Mouse (Mus musculus) liver, embryonic 16.5 days (tissue): ENCODE measurements around the gene Morc1. TPM values are rescaled to one million over a fixed set of nuclear protein-coding genes. Genes with fewer than 3 reads are reported as not detected.

Experiments used
- ATAC-seq: fragments of 200-750 bp; cut with Nextera tagmentation; 2 replicates; pipeline ENCODE4 v1.8.0; 2017; ENCODE audit warnings: low read depth, mild to moderate bottlenecking, moderate number of reproducible peaks, moderate library complexity
- H3K27ac ChIP-seq: fragments of 300-500 bp; sonication (generic); 2 replicates; pipeline ENCODE4 v1.5.1; 2014; ENCODE audit warnings: mild to moderate bottlenecking, low read length
- H3K27me3 ChIP-seq: fragments of 300-500 bp; sonication (generic); 2 replicates; pipeline ENCODE4 v1.6.1; 2014; ENCODE audit warnings: low read depth, low read length, mixed read lengths; ENCODE audit not compliant: control insufficient read depth, insufficient read depth
- H3K36me3 ChIP-seq: fragments of 300-500 bp; sonication (generic); 2 replicates; pipeline ENCODE4 v1.6.1; 2014; ENCODE audit warnings: mild to moderate bottlenecking; ENCODE audit not compliant: control insufficient read depth, insufficient read depth
- H3K4me1 ChIP-seq: fragments of 300-500 bp; sonication (generic); 2 replicates; pipeline ENCODE4 v1.6.1; 2014; ENCODE audit warnings: low read depth, low read length, mixed read lengths; ENCODE audit not compliant: control insufficient read depth
- H3K4me2 ChIP-seq: fragments of 300-500 bp; sonication (generic); 2 replicates; pipeline ENCODE4 v1.6.1; 2014; ENCODE audit warnings: low read depth, low read length, mixed read lengths
- H3K4me3 ChIP-seq: fragments of 300-500 bp; sonication (generic); 2 replicates; pipeline ENCODE4 v1.5.1; 2014; ENCODE audit warnings: low read depth, mild to moderate bottlenecking, low read length
- H3K9ac ChIP-seq: fragments of 300-500 bp; sonication (generic); 2 replicates; pipeline ENCODE4 v1.6.1; 2014; ENCODE audit warnings: low read depth, low read length
- H3K9me3 ChIP-seq: fragments of 300-500 bp; sonication (generic); replicated peaks from 2 replicates; pipeline ENCODE4 v1.6.1; 2016; ENCODE audit warnings: low read length; ENCODE audit not compliant: control insufficient read depth
- WGBS: fragments of 180-500 bp; shearing (Covaris S2); extraction: QIAGEN DNeasy Blood & Tissue Kit; methylation state at CpG from one replicate; pipeline ENCODE4 v1.1.7; 2014; ENCODE audit not compliant: insufficient replicate concordance; 5-methylcytosine and 5-hydroxymethylcytosine counted together
- polyA plus RNA-seq: library from polyadenylated mRNA; unstranded; fragments of >200 nt; fragmentation: Nextera tagmentation; extraction: Ambion mirVana; gene quantifications from 2 replicates; pipeline ENCODE4 v1.2.1, GENCODE M21; 2015

Morc1 gene
- polyA plus RNA-seq, 1 experiment from 2014 or later, result not detected

GRCm38 (mm10) chr16:48630466-48630865, 199.4 kb downstream of the Morc1 start:
- H3K4me2 ChIP-seq, result no peak overlapping the region
- no peaks in the 10 kb centered on the region for H3K27me3 ChIP-seq
- no peak overlapping the region for H3K4me3 ChIP-seq
- ATAC-seq, result no peak
- H3K4me1 ChIP-seq, result no peaks in the 10 kb centered on the region
- no peak overlapping the region for H3K9ac ChIP-seq
- H3K9me3 ChIP-seq, result no peaks in the 10 kb centered on the region
- H3K36me3 ChIP-seq, result no peaks in the 10 kb centered on the region
- 57% methylated on average over 8 of the region's 8 CpGs for WGBS
- no peak overlapping the region for H3K27ac ChIP-seq

- Histone ChIP-seq H3K4me1 (no peaks in the 10 kb centered on the region), H3K9me3 (no peaks in the 10 kb centered on the region), H3K36me3 (no peaks in the 10 kb centered on the region), H3K27ac (no peak overlapping the region), H3K4me2 (no peak overlapping the region), H3K27me3 (no peaks in the 10 kb centered on the region), H3K4me3 (no peak overlapping the region), H3K9ac (no peak overlapping the region)
- WGBS, result 55% methylated on average over 6 of the region's 6 CpGs
- ATAC-seq, result no peak
Measured at GRCm38 (mm10) chr16:48632351-48632750, 201.3 kb downstream of the Morc1 start.

GRCm38 (mm10) chr16:48646246-48646645, 215.2 kb downstream of the Morc1 start:
- no peak for ATAC-seq
- H3K4me1 ChIP-seq, result no peaks in the 10 kb centered on the region
- no peak overlapping the region for H3K4me2 ChIP-seq
- no peaks in the 10 kb centered on the region for H3K36me3 ChIP-seq
- no peak overlapping the region for H3K27ac ChIP-seq
- no peaks in the 10 kb centered on the region for H3K27me3 ChIP-seq
- no peak overlapping the region for H3K9ac ChIP-seq
- no peaks in the 10 kb centered on the region for H3K9me3 ChIP-seq
- H3K4me3 ChIP-seq, result no peak overlapping the region
- 52% methylated on average over 2 of the region's 2 CpGs for WGBS

GRCm38 (mm10) chr16:48671696-48672095, 240.7 kb downstream of the Morc1 start:
- no peak for ATAC-seq
- no peaks in the 10 kb centered on the region for H3K9me3 ChIP-seq

GRCm38 (mm10) chr16:48672664-48673063, 241.6 kb downstream of the Morc1 start:
- Histone ChIP-seq H3K4me3 (no peak overlapping the region), H3K9ac (no peak overlapping the region), H3K9me3 (no peaks in the 10 kb centered on the region), H3K27me3 (no peaks in the 10 kb centered on the region), H3K4me1 (no peaks in the 10 kb centered on the region), H3K4me2 (no peak overlapping the region), H3K27ac (no peak overlapping the region), H3K36me3 (no peaks in the 10 kb centered on the region)
- no peak for ATAC-seq
- WGBS, result 53% methylated on average over 3 of the region's 3 CpGs

More at GRCm38 (mm10) chr16:48671696-48672095, 240.7 kb downstream of the Morc1 start:
- Histone ChIP-seq H3K27ac (no peak overlapping the region), H3K36me3 (no peaks in the 10 kb centered on the region), H3K9ac (no peak overlapping the region), H3K4me3 (no peak overlapping the region), H3K4me1 (no peaks in the 10 kb centered on the region), H3K4me2 (no peak overlapping the region), H3K27me3 (no peaks in the 10 kb centered on the region)
- 25% methylated on average over 5 of the region's 5 CpGs for WGBS

- ATAC-seq, result no peak
- H3K27me3 ChIP-seq, result no peaks in the 10 kb centered on the region
- no peaks in the 10 kb centered on the region for H3K9me3 ChIP-seq
- no peak overlapping the region for H3K9ac ChIP-seq
- H3K4me1 ChIP-seq, result no peaks in the 10 kb centered on the region
- H3K27ac ChIP-seq, result no peak overlapping the region
- no peak overlapping the region for H3K4me2 ChIP-seq
- no peaks in the 10 kb centered on the region for H3K36me3 ChIP-seq
- H3K4me3 ChIP-seq, result no peak overlapping the region
- 7% methylated on average over 10 of the region's 10 CpGs for WGBS
Measured at GRCm38 (mm10) chr16:48675607-48676006, 244.6 kb downstream of the Morc1 start.

GRCm38 (mm10) chr16:48676205-48676604, 245.2 kb downstream of the Morc1 start:
- Histone ChIP-seq H3K27ac (no peak overlapping the region), H3K4me1 (no peaks in the 10 kb centered on the region), H3K9ac (no peak overlapping the region), H3K9me3 (no peaks in the 10 kb centered on the region), H3K4me2 (no peak overlapping the region), H3K27me3 (no peaks in the 10 kb centered on the region), H3K4me3 (no peak overlapping the region), H3K36me3 (no peaks in the 10 kb centered on the region)
- ATAC-seq, result no peak
- 48% methylated on average over 2 of the region's 2 CpGs for WGBS

- Histone ChIP-seq H3K9me3 (no peaks in the 10 kb centered on the region), H3K4me3 (no peak overlapping the region), H3K36me3 (no peaks in the 10 kb centered on the region), H3K27me3 (no peaks in the 10 kb centered on the region), H3K27ac (no peak overlapping the region), H3K4me2 (no peak overlapping the region), H3K4me1 (no peaks in the 10 kb centered on the region), H3K9ac (no peak overlapping the region)
- ATAC-seq, result no peak
- WGBS, result 51% methylated on average over 5 of the region's 5 CpGs
Measured at GRCm38 (mm10) chr16:48677381-48677780, 246.3 kb downstream of the Morc1 start.

- WGBS, result 18% methylated on average over 1 of the region's 1 CpGs
- no peak for ATAC-seq
- H3K9me3 ChIP-seq, result no peaks in the 10 kb centered on the region
- H3K4me2 ChIP-seq, result no peak overlapping the region
- no peaks in the 10 kb centered on the region for H3K27me3 ChIP-seq
- no peak overlapping the region for H3K4me3 ChIP-seq
- no peak overlapping the region for H3K9ac ChIP-seq
- H3K4me1 ChIP-seq, result no peaks in the 10 kb centered on the region
- no peak overlapping the region for H3K27ac ChIP-seq
- no peaks in the 10 kb centered on the region for H3K36me3 ChIP-seq
Measured at GRCm38 (mm10) chr16:48678029-48678428, 247.0 kb downstream of the Morc1 start.
